Mouse (Mus musculus): Measurements from ENCODE around the gene Trappc12.

Gene Trappc12

GRCm38 (mm10) chr12:28732631-28733030 lies 17.6 kb downstream of the Trappc12 start:
- DNase-seq = no peak

- DNase-seq = no peak
These were observed 23.2 kb downstream of the Trappc12 start for GRCm38 (mm10) chr12:28727061-28727460.

DNA sequence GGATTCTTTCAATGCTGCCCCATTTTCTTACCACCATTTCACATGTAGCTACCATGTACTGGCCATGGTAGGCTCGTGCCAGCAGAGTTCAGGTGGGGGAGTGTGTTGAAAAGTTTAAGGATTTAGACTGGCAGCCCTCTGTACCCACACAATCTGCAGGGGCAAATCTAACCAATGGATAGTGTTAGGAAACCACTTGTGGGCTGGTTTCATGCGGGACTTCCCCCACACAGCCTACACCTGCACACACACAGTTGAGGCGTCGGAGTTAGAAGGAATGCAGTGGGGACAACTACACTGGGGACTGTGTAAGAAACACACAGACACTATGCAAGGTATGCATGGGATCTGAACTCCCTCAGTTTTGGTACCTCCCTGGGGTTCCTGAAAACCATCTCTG lies 24.1 kb downstream of the Trappc12 start:
- no peak for DNase-seq

DNA sequence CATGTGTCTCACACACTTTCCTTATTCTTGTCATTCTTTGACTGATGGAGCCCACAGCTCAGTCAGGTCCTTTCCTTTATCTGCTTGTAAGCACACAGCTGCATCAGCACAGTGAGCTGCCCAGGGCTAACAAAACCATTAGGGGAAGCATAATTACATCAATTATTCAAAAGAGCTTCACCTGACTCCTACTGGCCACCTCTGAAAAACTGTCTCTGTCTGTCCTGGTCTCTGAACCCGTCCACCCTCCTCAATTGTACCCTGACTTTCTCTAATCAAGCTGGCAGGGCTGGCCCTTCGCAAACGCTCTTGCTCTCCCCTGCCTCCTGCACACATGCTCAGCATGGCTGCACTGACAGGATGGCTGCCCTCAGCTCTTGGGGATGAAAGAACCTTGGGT lies 25.9 kb downstream of the Trappc12 start:
- no peak for DNase-seq

DNA sequence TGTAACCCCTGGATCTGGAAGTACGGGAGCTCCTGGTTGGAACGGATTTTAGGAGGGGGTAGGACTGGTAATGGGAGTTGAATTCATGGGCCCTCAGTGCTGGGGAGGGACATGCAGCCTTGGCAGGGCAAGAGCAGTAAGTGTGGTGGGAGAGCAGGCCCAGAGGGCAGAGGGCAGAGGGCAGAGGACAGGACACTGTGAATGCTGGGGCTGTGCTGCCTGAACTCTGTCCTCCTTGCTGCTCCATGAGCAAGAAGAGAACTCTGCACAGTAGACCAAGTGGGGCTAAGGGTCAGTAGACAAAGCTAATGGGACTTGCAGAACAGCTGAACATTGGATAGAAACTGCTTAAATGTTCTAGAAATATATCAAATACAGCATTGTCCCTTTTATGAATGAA lies 32.2 kb downstream of the Trappc12 start:
- DNase-seq = no peak

- no peak for DNase-seq
These were observed 33.2 kb downstream of the Trappc12 start for GRCm38 (mm10) chr12:28717066-28717465.

DNA sequence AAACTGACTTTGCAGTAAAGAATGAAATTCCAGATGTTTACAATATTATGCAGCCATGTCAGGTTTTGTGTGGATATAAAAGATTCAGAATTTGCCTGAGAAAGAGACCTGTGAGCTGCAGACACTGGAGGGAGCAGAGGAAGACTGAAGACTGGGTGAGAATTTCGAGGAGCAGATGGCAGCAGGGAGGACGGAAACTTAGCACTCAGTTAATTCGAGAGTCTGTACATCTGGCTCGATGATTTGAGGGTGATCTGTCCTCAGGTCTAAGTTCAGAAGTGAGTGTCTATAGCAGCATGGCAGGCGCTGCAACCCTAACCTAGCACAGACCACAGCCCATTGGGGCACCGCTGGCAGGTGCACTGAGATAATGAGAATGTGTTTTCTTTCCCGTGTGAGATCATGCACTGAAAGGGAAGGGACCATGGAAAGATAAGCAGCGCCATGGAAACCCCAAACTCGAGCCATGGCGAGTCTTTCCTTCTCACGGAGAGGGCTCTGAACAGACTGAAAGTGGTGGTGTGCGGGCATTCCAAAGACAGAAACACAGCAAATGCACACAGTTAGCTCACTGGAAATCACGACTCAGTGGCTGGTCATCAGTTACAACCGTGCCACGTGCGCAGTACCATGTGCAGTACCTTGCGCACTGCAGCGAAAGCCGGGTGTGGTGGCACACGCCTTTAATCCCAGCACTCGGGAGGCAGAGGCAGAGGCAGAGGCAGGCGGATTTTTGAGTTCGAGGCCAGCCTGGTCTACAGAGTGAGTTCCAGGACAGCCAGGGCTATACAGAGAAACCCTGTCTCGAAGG lies 35.2 kb downstream of the Trappc12 start:
- DNase-seq = no peak

DNA sequence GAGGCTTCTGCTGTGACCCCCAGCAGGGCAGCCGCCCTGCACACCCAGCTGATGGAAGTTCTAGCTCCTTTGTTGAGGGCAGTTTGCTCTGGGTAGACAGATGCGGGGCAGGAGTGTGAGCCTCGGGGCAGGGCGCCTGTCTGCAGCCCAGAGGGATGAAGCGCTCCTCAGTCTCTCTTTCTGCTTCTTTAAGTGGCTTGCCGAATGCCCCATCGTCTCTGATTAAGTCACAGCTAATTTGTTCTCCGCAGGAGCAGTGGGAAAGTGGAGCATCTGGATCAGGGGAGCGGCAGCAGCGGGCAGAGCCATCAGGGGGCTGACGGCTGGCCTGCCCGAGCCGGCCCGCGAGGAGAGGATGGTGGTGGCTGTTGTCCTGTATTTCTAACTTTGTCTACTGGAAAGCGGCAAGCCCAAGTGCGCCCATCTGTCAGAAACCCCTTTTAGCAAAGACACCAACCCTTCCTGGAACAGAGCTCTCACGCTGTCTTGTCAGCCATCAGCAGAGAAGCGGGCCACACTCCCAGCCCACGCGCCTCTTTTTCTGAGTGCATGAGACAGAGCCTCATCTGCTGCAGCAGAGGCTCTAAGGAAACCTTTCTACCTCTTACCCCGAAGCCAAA lies 39.6 kb downstream of the Trappc12 start:
- DNase-seq = no peak

DNA sequence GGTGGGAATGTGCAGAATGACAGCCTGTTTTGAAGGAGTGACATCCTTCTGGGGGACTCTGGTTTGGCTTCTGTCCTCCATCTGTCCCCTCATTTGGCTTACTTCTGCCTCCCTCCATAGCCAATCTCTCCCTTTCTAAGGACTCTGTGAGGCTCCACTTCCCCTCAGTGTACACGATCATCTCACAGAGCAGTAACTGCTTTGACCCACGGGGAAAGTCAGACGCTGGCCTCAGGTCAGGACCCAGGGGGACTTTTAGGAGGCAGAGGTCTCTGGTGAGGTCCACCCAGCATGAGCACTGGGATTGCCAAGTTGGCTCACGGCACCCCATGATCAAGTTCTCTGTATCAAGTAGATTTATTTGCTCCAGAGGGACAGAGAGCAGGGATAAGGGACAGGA lies 42.1 kb downstream of the Trappc12 start:
- DNase-seq = no peak

DNA sequence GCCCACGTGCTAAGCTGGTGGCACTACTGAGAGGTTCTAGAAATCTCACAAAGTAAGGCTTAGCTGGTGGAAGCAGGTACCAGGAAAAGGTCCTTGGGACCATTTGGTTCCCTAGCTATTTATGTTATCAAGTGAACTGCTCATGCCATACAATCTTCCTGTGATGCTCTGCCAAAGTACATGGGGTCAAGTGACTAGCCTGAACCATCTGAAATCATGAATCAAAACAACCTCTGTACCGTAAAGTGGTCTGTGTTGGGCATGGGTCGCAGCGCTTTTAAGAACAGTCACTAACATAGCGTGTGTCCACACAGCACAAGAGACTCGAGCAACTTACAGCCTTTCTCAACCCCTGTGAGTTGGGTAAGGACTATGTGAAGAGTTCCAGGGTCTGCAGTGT lies 45.1 kb downstream of the Trappc12 start:
- no peak for DNase-seq

GRCm38 (mm10) chr12:28704381-28704780 lies 45.9 kb downstream of the Trappc12 start:
- peak; percentile 31 for DNase-seq

GRCm38 (mm10) chr12:28701302-28701701 lies 49.0 kb downstream of the Trappc12 start:
- no peak for DNase-seq

DNA sequence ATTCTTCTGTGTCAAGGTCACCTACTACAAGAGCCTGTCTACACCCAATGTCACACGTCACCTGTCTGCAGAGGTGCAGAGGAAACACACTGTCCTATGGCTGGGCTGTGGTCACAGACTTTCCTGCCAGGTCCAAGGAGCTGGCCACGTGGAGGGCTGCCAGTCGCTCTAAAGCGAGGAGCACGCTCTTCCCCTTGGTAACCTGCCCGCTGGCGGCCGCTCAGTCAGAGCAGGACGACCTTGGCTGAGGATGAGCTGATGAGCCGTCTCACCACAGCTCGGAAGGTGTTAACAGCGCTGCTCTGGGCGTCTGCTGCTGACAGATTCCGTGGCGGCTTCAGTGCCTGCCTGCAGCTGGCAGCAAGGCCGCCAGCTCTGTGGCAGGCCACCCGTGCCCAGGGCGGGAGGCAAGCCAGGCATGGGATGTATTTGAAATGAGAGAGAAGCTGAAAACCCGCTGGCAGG lies 49.7 kb downstream of the Trappc12 start:
- DNase-seq = peak; percentile 42

GRCm38 (mm10) chr12:28700101-28700511 lies 50.2 kb downstream of the Trappc12 start:
- no peak for DNase-seq

DNA sequence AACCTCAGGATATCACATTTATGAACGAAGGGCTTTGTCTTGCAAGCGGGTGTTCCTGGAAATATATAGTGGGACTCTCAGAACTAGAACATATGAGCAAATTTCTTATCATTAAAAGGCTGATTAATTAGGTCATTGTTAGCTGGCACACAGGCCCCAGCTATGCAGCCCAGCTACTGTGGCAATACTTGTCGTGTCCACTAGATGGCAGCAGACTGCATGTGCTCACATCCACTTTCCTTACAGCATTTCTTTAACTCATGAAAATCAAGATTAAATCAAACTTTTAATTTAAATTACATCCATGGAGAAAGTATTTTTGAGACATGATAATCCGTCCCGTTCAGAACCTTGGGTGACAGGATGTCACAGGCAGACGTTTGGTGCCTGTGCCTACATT lies 50.6 kb downstream of the Trappc12 start:
- DNase-seq = peak; percentile 85

DNA sequence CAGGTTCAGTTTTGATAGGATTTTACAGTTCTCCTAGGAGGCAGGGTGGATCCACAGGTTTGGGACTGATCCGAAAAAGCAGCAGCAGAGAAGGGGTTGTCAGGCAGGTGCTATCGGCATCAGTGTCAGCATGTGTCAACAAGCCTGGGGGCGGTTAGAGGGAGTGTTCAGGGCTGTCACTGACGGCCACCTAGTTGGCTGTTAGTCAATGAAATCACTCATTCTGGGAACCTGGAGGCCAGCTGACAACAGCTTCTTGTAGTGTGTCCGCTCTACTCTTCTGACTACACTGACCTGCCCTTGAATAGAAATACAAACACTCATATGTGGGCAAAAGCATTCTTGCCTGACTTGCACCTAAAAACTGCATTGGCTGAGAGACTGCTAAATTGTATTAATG lies 51.2 kb downstream of the Trappc12 start:
- no peak for DNase-seq

DNA sequence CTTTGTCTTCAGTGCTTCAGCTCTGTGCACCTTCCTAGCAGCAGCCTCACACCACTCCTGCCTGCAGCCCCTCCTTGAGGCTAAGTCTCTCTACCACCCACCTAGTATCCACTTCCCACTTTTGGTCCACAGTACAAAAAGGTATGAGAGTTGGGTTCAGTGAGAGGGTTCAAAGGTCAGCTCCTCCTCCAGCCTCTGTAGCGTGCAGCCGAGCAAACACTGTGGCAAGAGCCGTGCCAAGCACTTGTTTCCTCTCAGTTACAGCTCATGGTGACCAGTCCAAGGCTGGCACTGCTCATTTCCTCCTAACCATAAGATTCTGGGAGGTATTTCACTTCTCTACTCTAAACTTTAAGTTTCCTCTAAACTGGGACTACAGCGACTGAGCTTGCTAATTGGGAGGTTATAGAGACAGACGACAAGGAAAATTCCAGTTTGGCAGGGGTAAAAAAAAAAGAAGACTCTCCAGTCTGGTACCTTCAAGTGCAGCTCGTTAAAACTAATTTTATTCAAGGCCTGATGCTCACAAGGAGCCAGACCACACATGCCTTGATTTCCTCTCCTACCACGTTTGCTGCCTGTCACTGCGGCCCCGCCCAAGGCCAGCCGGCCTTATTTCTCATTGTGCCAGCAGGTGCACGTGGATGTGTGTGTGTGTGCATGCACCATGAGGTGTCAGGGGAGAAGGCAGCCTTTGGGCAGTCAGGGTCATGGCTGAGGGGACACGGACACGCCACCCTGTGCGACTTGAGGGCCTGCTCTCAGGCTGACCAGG lies 52.3 kb downstream of the Trappc12 start:
- peak; percentile 40 for DNase-seq

GRCm38 (mm10) chr12:28694776-28695175 lies 55.5 kb downstream of the Trappc12 start:
- DNase-seq = no peak

DNA sequence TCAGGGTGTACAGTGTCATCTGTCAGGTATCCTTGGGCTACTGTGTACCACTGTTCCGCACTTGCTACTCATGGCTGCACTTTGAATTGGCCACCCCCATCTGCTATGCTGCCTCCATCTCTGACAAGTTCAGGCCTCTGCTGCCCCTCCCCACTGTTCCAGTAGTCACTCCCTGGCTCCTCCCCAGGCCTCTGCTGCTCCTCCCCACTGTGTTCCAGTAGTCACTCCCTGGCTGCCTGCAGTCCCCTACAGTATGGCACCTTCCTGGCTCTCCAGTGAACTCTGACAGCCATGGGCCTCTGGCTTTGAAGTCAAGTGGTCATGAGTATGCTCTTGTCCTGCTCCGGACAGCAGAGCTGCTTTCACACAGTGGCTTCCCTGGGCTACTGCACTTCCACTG lies 56.0 kb downstream of the Trappc12 start:
- DNase-seq = no peak

- no peak for DNase-seq
These were observed 56.5 kb downstream of the Trappc12 start for GRCm38 (mm10) chr12:28693738-28694137.

- no peak for DNase-seq
These were observed 59.5 kb downstream of the Trappc12 start for GRCm38 (mm10) chr12:28690730-28691129.

GRCm38 (mm10) chr12:28688996-28689395 lies 61.3 kb downstream of the Trappc12 start:
- no peak for DNase-seq

- no peak for DNase-seq
These were observed 63.9 kb downstream of the Trappc12 start for GRCm38 (mm10) chr12:28686199-28686879.

Measured in kidney, postnatal 10 days (tissue).